8 mouse cellular contexts compared by ENCODE assay signal in the genomic region with DNA sequence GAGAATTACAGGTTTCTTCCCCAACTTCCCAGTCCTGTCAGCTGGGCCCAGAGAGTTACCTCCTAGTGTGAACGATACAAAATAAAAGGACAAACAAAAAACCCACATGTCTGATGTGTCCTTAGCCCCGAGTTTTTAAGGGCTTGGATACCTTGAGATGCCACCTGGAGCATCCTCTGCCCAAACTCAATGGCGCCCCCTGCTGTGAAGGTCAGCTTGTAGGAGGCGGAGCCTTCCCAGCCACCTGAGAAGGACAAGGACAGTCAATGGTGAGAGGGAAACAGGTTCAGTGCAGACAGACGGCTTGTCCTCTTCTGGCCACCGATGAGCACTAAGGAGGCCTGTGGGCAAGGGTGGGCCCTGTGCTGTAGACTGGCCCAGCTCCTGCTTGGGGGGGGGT. TPM values are rescaled to one million over a fixed set of nuclear protein-coding genes. Genes with fewer than 3 reads are reported as not detected.
DNase-seq lines count a peak whose midpoint lies in the region.

No protein-coding gene starts in this region.

- DNase-seq in gastrocnemius, adult 18-20 months (ENCODE audit: low spot score), result peak; percentile 51
- DNase-seq in gastrocnemius, postnatal 4 days (ENCODE audit: low spot score in 2 of 2), result no peak
- DNase-seq in ovary, postnatal 36 days (ENCODE audit: low spot score), result peak; percentile 55
- DNase-seq in ovary, adult 18-20 months (ENCODE audit: low spot score), result no peak
- peak; percentile 71 to 77 for DNase-seq in cerebellum, postnatal 10 days
- DNase-seq in lung, postnatal 25 days (ENCODE audit: low spot score), result peak; percentile 61
- no peak for DNase-seq in frontal cortex, postnatal 25 days (ENCODE audit: low spot score in 2 of 2)
- DNase-seq in neural tube, embryonic 10.5 days (ENCODE audit: extremely low spot score, low spot score), result no peak

RNA-seq across cellular contexts. Expression of gene Unc13d, which starts 3.3 kb away (rescaled TPM):
- under 1 TPM; 0.23 to 0.88 TPM for total RNA-seq in gastrocnemius, adult 18-20 months (2021)
- total RNA-seq in gastrocnemius, postnatal 4 days (2021), result 1 to 10 TPM; 1.1 to 2.0 TPM

RNA-seq across cellular contexts. Expression of gene Wbp2, which starts 5.7 kb away (rescaled TPM):
- total RNA-seq in gastrocnemius, adult 18-20 months (2021), result 10 to 100 TPM; 91.4 to 92.8 TPM
- total RNA-seq in gastrocnemius, postnatal 4 days (2021), result 10 to 100 TPM; 63.0 to 63.4 TPM

RNA-seq across cellular contexts. Expression of gene Trim47, which starts 45.9 kb away (rescaled TPM):
- total RNA-seq in gastrocnemius, adult 18-20 months (2021), result 1 to 10 TPM; 8.1 to 9.6 TPM
- total RNA-seq in gastrocnemius, postnatal 4 days (2021), result 10 to 100 TPM; 48.1 to 48.8 TPM

RNA-seq across cellular contexts. Expression of gene Trim65, which starts 49.8 kb away (rescaled TPM):
- total RNA-seq in gastrocnemius, adult 18-20 months (2021), result 1 to 10 TPM; 4.2 to 4.6 TPM
- 1 to 10 TPM; 4.2 to 4.6 TPM for total RNA-seq in gastrocnemius, postnatal 4 days (2021)

RNA-seq across cellular contexts. Expression of gene Unk, which starts 51.0 kb away (rescaled TPM):
- 1 to 10 TPM; 5.1 to 7.5 TPM for total RNA-seq in gastrocnemius, adult 18-20 months (2021)
- total RNA-seq in gastrocnemius, postnatal 4 days (2021), result 10 to 100 TPM; 25.9 to 26.0 TPM

Comparison
In these comparisons a context has a peak if more than half of its experiments do, and no peak if none do; other contexts are left out.
1. DNase-seq: peak in gastrocnemius, adult 18-20 months (single experiment), ovary, postnatal 36 days (single experiment), cerebellum, postnatal 10 days (2 of 2) and lung, postnatal 25 days (single experiment); none in gastrocnemius, postnatal 4 days (0 of 2), ovary, adult 18-20 months (single experiment), frontal cortex, postnatal 25 days (0 of 2) and neural tube, embryonic 10.5 days (single experiment).
2. RNA of gene Trim47, which starts 45.9 kb away (total RNA-seq): 48.1 to 48.8 TPM in gastrocnemius, postnatal 4 days; 8.1 to 9.6 TPM in gastrocnemius, adult 18-20 months; every median in the first group is over 4 times any median in the second.